Mouse (Mus musculus) left cerebral cortex, adult 9 months (tissue): ENCODE data around the gene Gm6812.
"Not testable (repeated sequence)": the region's sequence is repeated elsewhere in the genome, so short reads cannot be mapped to it uniquely, and the experiment has no call there.

Source experiments
- DNase-seq, 2 experiments: peaks; one replicate each; pipeline ENCODE4 v3.0.0; 2022; ENCODE audit warnings: low spot score in 2 of 2

Gene Gm6812

DNA sequence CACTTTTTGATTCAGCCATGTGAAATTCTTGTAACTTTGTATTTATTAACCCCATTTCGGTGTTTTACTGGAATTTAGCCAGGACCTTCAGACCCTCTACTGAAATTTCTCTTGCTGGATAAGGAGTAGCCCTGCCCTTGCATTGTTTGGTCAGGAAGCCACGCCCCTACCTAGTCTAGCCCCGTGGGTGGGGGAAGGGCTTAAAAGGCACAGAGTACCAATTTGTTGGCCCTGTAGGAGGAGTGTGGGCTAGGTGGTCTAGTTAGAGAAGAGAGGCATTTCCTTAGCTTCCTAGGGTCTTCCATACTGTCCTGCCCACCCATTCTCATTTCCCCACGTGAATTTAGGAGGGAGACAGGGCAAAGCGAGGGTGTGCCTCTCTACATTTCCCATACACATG is at the start of gene Gm6812:
Gm6812 (minus strand) TSS at position 101 of the 400 bp plus-strand sequence.
- DNase-seq = not testable (repeated sequence)

DNA sequence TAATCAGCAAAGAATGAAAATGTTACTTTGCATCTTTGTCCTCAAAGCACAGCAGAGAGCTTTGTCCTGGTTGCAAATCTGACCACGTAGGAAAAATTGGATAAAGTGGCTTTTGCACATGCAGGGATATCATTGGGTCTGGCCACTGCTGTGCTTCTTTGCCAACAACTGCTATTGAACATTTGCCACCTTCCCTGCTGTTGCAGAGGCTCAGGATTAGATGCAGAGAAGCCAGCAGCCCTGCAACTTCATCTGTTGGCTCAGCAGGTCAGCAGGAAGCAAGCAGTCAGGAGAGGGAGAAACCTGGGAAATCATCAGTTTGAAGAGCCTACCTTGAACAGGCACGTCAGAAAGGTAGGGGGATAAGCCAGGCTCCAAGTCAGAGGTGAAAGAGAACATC is 27.7 kb downstream of the Gm6812 start:
- DNase-seq = no peak
